Mouse (Mus musculus): Measurements from ENCODE around the gene Atm.

The Atm gene

DNA sequence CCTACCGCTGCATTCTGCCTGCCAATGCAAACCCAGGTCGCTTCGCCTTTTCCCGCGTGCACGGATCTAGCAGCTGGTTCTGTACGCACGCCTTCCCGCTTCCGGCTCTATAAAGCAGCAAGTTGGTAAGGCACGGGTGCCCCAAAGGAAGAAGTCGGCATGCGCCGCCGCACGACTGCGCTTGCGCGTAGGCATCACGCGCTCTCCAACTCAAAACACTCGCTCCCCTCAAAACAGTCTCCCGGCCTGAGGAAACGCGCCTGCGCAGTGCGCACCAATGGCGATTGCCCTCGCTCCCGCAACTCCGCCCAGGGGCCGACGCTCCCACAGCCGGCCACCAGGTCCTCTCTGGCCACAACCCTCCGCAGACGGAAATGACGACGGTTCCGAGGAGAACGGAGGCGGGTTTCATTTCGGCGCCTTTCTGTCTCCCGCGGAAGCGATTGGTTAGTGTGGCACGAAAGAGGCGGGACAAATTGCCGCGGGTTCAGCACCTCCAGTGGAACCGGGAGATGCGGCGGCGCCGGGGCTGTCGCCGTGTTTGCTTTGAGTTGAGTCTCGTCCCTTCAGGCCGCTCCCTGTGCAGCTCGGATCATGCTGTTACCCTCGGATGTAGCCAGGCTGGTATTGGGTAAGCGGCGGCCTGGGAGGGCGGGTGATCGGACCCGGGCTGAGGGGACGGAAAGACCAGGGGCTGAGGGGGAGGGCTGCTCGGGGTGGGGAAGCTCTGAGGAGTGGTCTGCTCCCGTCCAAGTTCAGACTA is at the start of gene Atm, which contains the start of gene Npat:
Atm (minus strand) TSS at position 183 of the 763 bp plus-strand sequence.
Npat (plus strand) TSS at position 490 of the 763 bp plus-strand sequence.
- peak; percentile 99 for DNase-seq (ENCODE audit: low spot score in 2 of 2)

DNA sequence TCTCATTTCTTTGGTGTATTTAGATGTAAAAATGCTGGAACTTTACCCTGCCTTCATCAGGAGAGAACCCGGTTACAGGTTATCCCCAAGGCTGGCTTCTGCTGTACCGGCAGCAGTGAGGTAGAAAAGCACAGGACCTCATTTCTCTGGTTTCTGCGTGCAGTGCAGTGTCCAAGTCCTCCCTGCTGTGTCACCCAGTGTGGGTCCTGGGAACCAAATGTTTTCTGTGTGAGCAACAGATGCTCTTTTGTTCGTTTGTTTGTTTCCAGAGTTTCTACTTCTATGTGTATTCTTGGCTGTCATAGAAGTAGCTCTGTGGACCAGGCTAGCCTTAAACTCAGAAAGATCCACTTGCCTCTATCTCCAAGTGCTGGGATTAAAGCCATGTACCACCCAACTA is 45.3 kb upstream of the Atm start:
- DNase-seq (ENCODE audit: low spot score in 2 of 2): no peak

DNA sequence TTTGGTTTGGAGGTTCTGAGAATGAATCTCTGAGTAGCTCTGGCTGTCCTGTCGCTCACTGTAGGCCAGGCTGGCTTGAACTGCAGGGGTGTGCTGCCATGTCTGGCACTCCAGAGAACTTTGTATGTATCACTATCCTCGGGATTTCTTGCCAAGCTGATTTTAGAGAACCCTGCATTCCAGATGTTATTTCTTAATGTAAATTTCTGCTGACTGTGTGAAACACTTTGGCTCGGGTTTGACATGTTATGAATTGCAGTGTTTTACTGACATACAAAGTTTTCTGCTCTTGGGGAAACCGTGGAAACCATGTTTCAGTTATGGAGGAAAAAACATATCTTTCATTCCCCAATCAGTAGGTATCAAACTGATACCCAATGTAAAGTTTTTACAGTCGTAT is 39.2 kb upstream of the Atm start:
- no peak for DNase-seq (ENCODE audit: low spot score in 2 of 2)

DNA sequence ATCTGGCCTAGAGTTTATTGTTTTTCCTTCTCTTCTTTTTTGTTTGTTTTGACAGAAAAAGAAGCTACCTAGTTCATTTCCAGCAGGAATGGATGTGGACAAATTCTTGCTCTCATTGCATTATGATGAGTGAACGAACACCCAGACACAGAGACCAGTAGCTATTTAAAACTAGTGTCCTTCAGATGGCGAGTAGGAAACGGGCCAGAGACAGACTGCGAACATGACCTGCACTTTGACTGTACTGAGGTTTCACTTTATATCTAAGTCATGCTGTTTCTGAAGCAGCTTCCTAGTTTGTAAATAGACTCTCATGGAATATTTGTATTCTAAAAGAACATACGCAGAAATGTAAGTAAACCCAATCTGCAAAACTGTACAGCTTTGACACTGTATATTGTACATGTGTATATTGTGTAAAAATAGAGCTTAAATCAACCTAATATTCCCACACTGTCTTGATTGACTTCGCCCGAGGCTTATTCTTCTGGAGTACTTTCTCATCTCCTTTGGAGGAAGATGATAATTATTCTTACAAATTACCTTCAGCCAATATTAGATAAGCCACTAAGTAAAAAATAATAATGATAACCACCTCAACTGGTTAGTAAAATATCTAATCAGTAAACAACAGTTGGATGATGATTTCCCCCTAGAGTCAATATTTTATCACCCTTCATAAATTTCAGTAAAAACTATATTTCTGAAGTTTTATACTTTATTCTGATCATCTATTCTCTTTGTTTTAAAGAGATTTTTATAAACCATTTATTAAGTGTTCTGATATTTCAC is 36.2 kb upstream of the Atm start:
- DNase-seq (ENCODE audit: low spot score in 2 of 2): peak in 1 of 2 experiments; percentile 39

DNA sequence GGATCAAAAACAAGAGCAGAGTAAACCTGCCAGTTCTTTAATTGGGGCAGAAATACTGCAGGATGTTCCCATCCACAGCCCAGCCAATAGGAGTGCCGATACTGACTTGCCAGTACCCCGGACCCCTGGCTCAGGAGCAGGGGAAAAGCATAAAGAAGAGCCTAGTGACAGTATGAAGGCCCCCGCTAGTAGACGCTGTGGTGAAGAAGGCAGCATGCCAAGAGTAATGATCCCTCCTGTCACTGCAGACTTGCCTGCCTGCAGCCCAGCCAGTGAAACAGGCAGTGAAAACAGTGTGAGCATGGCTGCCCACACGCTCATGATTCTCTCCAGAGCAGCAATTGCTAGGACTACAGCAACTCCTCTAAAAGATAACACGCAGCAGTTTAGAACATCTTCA is 34.1 kb upstream of the Atm start:
- DNase-seq (ENCODE audit: low spot score in 2 of 2): no peak

DNA sequence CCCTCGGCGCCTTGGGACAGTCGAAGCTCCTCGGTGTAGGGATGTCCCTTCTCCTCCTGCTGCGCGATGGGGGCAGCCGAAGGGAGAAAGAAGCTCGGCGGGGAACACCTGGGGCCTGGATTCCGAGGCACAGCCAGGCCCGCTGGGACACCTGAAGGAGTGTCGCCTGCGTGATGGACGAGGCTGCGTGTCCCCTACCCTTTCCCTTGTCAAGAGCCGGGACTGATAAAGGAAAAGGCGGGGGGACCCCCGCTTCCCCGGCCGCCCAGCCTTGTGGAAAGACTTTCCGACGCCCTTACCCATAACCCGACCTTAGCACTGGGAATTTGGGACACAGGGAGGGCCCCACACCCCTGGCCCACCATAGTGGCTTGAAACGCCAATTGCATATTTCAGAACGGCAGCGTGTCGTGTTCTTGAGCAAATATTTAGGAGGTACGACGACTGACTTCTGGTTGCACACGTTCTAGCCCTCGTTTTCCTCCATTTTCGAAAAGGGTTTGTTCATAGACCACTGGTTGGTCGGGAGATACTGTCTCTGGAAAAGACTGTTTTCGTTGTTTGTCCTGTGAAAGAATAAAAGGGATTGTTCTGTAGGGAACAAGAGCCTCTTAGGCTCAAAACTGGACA is 911 bp upstream of the Atm start:
- DNase-seq (ENCODE audit: low spot score in 2 of 2): no peak

DNA sequence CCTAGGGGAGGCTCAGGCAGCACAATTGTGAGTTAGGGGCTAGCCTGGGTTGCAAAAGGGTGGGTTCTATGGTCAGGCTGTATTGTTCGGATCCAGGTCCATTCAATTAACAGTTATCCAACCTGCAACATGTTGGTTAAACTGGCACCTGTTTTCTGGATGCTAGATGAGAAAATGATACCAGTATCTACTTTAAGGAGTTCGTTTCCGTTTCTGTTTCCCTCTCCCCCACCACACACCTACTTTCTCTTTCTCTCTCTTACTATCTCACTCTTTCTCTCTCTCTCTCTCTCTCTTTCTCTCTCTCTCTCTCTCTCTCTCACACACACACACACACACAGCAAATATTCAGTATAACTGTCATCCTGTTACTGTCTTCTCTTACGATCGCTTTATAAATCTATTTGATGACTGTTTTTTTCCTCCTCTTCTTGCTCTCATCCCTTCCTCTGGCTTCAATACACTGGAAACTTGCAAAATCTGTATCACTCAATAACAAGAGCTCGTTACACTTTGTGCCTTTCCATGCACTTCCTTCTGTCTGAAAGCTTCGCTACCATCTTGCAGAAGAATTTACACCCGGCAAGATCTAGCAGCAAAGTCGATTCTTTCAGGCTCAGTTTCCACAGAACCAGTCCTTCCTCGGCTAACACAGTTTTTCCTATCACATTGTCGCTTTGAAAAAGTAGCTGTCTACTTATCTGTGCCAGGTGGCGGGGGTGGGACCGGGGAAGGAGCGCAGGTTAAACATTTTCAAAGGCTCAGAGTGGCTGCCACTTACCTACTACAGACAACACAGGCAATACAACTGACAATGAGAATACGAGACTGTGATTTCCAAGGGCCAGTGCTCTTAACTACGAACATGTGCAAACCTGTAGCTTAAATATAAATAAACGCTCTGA is 872 bp downstream of the Atm start:
- DNase-seq (ENCODE audit: low spot score in 2 of 2): no peak

DNA sequence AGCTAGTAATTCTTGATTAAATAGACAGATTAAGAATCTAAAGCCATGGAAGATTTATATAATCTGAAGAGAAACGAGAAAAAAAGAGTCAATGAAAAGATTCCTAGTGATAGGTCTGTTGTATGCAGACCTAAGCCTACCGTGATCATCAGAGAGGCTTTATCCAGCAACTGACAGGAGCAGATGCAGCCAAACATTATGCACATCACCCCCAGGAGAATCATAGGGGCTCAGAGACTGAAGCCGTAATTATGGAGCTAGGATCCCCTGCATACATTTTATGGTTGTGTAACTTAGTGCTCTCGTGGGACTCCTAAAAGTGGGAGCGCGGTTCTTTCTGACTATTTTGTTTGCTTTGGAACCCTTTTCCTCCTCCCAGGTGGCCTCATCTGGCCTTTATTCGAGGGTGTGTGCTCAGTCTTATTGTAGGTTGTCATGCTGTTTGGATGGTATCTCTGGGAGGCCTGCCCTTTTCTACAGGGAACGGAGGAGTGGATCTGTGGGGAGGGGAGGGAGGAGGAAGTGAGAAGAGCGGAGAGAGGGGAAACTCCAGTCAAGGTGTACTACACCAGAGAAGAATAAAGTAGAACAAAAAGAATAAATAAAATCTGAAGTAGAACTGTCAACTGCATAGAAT is 19.0 kb downstream of the Atm start:
- no peak for DNase-seq (ENCODE audit: low spot score in 2 of 2)

DNA sequence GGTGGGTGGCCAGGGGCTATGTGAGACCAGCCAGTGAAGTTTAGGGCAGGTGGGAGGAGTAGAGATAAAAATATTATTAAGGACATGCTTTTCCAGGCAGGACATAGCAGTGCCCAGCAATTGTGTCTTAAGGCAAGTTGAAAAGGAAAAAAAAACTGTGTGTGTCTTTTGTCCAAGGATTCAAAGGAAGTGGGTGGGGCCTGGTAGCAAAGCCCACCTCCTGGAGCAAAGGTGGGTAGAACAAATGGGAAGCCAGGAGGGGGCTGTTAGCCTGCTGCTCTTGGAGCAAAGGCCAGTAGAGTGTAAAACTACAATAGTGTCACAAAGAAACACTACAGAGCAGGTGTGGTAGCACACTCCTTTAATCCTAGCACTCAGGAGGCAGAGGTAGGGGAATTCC is 22.4 kb downstream of the Atm start:
- DNase-seq (ENCODE audit: low spot score in 2 of 2): no peak

DNA sequence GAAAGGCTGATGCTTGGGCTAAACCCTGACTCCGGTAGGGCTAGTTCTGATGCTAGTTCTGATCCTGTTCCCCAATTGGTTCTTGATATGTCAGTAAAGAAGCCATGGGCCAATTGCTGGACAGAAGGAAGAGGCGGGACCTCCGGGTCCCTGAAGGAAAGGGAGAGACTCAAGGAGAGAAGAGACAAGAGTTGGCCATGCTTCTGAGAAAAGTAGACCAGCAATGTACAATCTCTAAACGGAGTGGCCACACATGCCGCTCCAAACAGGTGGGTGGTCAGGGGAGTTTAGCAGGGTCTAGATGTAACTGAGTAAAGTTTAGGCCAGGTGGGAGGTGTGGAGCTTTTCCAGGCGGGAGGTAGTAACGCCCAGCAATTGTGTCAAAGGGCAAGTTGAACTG is 28.5 kb downstream of the Atm start:
- DNase-seq (ENCODE audit: low spot score in 2 of 2): peak in 1 of 2 experiments; percentile 6

DNA sequence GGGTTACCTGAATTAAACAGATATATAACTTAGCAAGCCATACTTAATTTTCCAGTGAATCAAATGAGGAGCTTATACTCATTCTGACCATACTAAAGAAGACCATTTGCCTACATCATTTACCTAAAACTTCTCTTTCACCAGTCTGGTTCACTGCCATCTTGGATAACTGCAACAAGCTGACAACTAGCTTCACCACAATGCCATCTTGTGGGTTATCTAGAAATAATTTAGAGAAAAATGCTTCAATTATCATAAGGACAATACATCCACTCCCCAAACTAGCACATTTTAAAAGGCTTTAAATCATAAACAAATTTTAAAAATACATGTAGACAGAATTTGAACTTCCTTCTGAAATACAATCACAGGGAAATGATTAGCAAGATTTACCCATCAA is 50.7 kb downstream of the Atm start:
- no peak for DNase-seq (ENCODE audit: low spot score in 2 of 2)

DNA sequence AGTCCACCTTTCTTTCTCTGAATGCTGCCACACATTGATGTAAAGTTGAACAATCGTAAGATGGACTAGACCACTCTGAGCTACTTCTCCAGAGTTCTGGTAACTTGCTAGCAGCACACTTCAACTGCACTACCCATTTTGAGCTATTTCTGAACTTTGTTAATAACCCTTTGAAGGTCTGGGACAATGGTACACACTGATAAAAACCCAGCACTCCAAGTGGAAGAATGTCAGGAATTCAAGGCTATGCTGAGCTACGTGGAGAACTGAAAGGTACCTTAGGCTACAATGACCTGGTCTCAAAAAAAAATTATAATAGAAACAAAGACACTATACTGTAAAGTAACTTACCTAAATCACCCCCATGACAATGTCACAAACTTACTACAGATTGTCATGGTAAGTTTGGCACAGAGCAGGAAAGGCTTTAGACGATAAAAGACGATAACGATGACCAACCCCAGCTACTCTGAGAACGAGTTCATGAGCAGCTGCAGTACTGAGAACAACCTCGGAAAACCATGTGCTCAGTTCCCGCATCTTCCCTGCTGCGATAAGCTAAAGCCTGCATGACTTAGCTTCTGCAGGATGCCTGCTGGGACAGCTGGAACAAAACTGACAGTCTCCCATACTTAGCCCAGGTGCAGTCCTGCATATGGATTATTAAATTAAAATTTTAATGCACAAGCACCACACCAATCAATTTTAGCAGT is 63.6 kb downstream of the Atm start:
- DNase-seq (ENCODE audit: low spot score in 2 of 2): no peak

DNA sequence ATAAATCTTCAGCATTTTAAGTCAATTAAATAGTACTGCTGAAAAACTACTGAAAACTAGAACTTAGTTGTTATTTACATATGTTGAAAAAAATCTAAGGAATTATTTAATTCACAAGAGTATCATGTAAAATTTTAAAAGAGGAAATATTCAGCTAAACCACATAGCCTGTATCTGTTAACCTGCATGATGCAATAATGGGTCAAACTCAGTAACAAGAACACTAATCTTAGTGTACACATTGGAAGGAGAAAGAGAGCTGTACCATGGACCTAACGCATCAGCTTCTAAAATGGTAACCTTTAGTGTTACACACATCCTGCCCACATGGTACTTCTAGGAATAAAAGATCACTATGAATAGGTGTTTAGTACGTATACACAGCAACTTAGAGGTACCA is 84.5 kb downstream of the Atm start:
- DNase-seq (ENCODE audit: low spot score in 2 of 2): no peak

DNA sequence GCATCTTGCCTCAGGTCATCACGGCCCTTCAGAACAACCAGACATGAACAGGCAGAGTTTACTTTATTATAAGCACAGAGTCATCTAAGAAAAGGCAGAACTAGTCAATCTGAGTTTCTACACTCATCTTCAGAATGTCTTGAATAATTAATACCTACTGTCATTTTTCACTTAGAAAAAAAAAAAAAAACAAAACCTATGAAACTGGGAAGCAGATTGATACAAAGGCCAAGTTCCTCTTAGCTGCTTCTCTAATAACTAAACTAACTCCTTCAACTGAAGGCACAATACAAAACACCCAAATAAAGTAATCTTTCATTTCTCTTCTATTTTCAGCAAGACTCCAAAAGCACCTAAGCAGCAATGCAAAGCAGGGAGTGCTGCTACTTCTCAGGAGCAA is 85.9 kb downstream of the Atm start:
- no peak for DNase-seq (ENCODE audit: low spot score in 2 of 2)

DNA sequence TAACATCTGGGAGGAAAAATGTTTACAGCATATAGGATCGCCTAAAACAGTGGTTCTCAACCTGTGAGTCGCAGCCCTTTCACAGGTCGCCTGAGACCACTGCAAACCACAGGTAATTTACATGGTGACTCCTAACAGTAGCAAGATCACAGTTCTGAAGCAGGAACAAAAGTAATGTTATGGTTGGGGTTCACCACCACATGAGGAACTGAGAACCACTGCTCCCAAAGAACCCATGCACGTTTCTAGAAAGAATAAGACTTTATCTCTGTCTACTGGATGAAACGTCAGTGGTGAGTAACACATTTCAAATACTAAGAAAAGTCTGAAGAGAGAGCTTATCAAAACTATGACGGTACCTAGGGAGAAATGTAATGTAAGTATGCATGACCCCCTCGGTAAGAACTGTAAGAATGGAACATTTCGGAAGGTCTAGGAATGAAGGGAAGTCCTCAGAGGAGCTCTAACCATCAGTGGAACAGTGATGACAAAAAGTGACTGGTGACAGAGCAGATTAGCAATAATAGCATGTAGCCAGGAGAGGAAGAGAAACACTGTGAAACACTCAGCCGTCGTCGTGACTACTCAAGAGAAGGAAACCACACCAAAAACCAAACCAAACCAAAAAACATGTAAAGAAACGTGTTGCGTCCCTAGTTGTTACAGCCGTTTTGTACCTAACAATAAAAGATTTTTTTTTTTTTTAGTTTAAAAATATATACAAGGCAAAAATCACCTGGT is 100.5 kb downstream of the Atm start:
- DNase-seq (ENCODE audit: low spot score in 2 of 2): no peak

DNA sequence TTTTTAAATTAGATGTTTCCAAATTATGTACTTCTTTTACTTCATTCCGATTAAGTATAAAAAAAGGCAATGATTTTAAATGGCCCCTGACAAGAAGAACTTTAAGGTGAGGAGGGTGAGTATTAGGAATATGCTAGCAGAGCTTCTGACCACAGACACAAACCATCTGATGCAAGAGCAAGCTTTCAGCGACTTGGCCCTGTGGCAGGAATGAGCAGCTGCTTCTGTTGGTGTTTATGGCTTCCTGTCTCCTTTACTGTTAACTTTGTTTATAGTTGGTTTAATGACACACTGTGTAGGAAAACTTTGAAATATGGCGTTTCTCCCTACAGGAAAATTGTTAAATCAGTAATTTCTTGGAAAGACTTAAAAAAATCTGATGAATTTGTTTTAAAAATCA is 108.9 kb downstream of the Atm start:
- DNase-seq (ENCODE audit: low spot score in 2 of 2): no peak

DNA sequence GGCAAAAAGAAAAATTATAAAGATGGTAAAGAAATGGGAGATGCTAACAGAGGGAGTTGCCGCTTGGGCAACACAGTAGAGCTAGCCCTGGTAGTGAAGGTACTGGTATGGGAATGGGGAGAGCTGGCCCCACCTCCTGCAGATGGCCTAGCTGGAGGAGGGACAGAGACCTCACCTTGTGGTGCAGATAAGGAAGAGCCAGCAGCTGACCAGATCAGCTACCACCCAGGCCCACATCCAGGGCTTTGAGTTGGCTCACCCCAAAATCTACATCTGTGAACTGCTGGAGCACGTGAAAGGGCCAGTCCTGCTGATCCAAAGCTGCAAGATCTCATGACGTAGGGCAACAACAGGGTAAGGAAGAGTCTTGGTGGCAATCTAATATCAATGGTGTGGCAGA is 109.8 kb downstream of the Atm start:
- DNase-seq (ENCODE audit: low spot score in 2 of 2): no peak

DNA sequence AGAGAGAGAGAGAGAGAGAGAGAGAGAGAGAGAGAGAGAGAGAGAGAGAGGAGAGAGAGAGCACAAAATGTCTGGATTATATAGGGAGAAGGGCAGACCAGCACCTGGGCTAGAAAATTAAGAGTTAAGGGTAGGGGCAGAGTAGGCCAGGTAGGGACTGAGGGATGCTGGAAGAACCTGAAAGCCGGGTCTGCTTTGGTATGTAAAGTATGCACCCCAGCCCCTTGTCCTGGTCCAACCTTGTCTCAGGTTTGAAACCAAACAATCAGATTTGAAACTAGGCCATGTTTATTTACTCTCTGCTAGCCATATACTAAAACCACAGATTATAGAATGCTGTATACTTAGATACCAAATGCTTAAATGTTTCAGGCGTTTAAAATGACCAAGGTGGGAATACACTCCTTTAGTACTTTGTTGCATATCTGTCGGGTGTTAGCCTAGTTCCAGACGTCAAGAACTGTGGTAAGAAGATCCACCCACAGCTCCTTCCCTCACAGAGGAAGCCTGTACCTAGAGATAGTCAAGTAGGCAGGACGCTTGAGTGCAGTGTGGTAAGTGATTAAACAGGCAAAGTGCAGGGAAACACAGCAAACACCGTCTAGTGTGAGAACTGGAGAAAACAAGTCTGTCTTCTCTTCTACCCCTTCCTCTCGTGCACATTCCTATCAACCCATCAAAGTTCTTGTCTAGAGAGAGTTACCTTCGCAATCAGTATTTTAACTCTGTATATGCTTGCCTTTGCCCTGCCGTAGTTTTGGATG is 114.2 kb downstream of the Atm start:
- DNase-seq (ENCODE audit: low spot score in 2 of 2): no peak

DNA sequence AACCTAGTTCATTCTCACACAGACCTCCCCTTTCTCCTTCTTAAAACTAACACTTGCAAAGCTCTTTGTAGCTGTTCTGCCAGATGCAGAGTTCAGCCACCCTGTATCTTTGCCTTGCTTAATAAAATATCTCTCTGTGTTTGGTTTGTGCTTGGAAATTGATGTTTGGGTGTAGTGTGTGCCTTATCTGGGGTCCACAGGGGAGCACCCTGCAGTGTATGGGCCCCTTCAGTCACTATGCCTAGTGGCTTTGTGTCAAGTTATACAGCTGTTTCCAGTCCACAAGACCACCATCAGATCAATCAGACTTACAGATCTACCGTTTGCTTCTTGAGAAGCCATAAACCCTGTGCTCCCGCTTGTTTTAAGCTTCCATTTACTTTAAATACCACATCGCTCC is 127.1 kb downstream of the Atm start:
- DNase-seq (ENCODE audit: low spot score in 2 of 2): no peak

Measured in heart, adult 9 months (tissue).